Mouse (Mus musculus): ENCODE results near the gene Csnk1g1. TPM values are rescaled to one million over a fixed set of nuclear protein-coding genes. Genes with fewer than 3 reads are reported as not detected.

Csnk1g1 gene
- polyA plus RNA-seq, 1 experiment from 2014 or later: 17.7 TPM

DNA sequence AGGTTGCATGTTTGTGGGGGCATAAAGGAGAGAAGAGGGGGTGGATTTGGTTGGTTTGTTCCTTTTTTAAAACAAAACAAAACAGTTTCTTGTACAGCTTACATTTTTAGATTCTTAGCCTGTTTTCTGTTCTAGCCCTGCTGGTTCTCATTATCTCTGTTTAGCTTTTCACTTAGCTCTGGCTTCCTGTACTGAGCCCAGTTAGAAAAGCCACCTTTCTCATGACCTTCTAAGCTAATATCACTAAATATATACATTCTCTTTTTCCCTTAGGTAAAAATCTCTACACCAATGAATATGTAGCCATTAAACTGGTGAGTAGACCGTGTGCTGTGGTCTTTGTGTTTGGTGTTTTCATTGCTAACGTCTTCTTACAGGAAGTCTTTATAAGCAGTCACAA, 64.5 kb downstream of the Csnk1g1 start:
- Histone ChIP-seq H3K4me1 (ENCODE audit: control insufficient read depth, insufficient read depth, low read length) (peaks cover 9% of the 10 kb centered on the region; the same call in 1 of the 2 replicates), H3K27ac (replicated peaks; ENCODE audit: low read depth, low read length) (peak overlapping the region; percentile 41), H3K4me3 (ENCODE audit: low read depth, low read length) (no peak overlapping the region), H3K36me3 (ENCODE audit: control insufficient read depth, insufficient read depth, low read length) (no peaks in the 10 kb centered on the region), H3K27me3 (replicated peaks; ENCODE audit: control insufficient read depth, insufficient read depth, low read length) (no peaks in the 10 kb centered on the region), H3K4me2 (ENCODE audit: low read depth, low read length) (no peak overlapping the region), H3K9me3 (ENCODE audit: control insufficient read depth, low read length) (no peaks in the 10 kb centered on the region), H3K9ac (ENCODE audit: low read depth, low read length) (no peak overlapping the region)
- 21% methylated on average over 2 of the region's 2 CpGs for WGBS
- DNase-seq (ENCODE audit: low spot score) (peak; percentile 57), ATAC-seq (ENCODE audit: low read depth) (no peak)

DNA sequence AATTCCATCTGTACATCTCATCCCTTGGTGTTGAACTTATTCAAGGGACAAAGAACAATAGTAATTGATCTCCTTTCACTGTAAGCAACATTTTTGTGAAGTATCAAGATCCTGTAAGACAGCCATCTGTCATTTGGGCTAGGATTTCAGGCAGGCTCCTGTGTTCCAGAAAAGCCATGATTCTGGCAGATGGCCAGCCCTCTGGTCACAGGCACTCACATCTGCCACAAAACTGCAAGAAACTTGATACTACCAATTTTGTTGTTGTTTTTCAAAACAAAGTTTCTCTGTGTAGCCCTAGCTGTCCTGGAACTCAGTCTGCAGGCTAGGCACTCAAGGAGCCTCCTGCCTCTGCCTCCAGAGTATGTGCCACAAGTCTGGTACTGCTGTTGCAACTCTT, 67.2 kb downstream of the Csnk1g1 start:
- ATAC-seq (ENCODE audit: low read depth): peak; percentile 68; the same call in 1 of the 2 replicates
- Histone ChIP-seq H3K9ac (ENCODE audit: low read depth, low read length) (no peak overlapping the region), H3K9me3 (ENCODE audit: control insufficient read depth, low read length) (no peaks in the 10 kb centered on the region), H3K4me2 (ENCODE audit: low read depth, low read length) (no peak overlapping the region), H3K27me3 (replicated peaks; ENCODE audit: control insufficient read depth, insufficient read depth, low read length) (no peaks in the 10 kb centered on the region), H3K36me3 (ENCODE audit: control insufficient read depth, insufficient read depth, low read length) (no peaks in the 10 kb centered on the region), H3K4me1 (ENCODE audit: control insufficient read depth, insufficient read depth, low read length) (peaks cover 9% of the 10 kb centered on the region; the same call in 1 of the 2 replicates), H3K27ac (replicated peaks; ENCODE audit: low read depth, low read length) (no peak overlapping the region), H3K4me3 (ENCODE audit: low read depth, low read length) (no peak overlapping the region)
- DNase-seq (ENCODE audit: low spot score): peak; percentile 81

DNA sequence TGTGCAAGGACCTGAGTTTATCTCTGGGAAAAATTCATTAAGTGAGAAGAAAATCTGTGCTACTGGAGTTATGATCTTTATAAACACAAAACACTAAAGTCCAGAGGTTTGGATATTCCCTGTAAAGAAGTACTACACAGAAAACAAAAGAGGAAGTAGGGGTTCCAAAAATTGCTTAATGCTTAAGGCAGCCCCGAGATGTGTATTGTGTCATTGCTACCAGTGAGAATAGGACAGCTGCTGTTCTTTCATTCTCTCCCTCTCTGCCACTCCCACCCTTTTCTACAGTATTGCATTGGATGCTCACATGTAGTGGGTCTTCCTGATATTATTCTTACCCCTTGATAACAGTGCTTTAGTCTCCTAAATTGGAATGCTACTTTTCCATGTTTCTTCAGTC, 74.1 kb downstream of the Csnk1g1 start:
- no peaks in the 10 kb centered on the region for H3K4me1 ChIP-seq (ENCODE audit: control insufficient read depth, insufficient read depth, low read length)
- H3K27ac ChIP-seq (replicated peaks; ENCODE audit: low read depth, low read length): no peak overlapping the region
- H3K9ac ChIP-seq (ENCODE audit: low read depth, low read length): no peak overlapping the region
- no peak overlapping the region for H3K4me2 ChIP-seq (ENCODE audit: low read depth, low read length)
- no peak for ATAC-seq (ENCODE audit: low read depth)
- H3K4me3 ChIP-seq (ENCODE audit: low read depth, low read length): no peak overlapping the region
- WGBS: 86% methylated on average over 1 of the region's 1 CpGs
- H3K36me3 ChIP-seq (ENCODE audit: control insufficient read depth, insufficient read depth, low read length): no peaks in the 10 kb centered on the region; the same call in 1 of the 2 replicates
- no peaks in the 10 kb centered on the region for H3K27me3 ChIP-seq (replicated peaks; ENCODE audit: control insufficient read depth, insufficient read depth, low read length)
- DNase-seq (ENCODE audit: low spot score): no peak
- H3K9me3 ChIP-seq (ENCODE audit: control insufficient read depth, low read length): no peaks in the 10 kb centered on the region

GRCm38 (mm10) chr9:65987021-65987420, 78.3 kb downstream of the Csnk1g1 start:
- Histone ChIP-seq H3K27ac (replicated peaks; ENCODE audit: low read depth, low read length) (no peak overlapping the region), H3K4me3 (ENCODE audit: low read depth, low read length) (no peak overlapping the region), H3K9me3 (ENCODE audit: control insufficient read depth, low read length) (no peaks in the 10 kb centered on the region), H3K4me1 (ENCODE audit: control insufficient read depth, insufficient read depth, low read length) (no peaks in the 10 kb centered on the region), H3K4me2 (ENCODE audit: low read depth, low read length) (no peak overlapping the region), H3K9ac (ENCODE audit: low read depth, low read length) (no peak overlapping the region), H3K36me3 (ENCODE audit: control insufficient read depth, insufficient read depth, low read length) (no peaks in the 10 kb centered on the region; the same call in 1 of the 2 replicates), H3K27me3 (replicated peaks; ENCODE audit: control insufficient read depth, insufficient read depth, low read length) (no peaks in the 10 kb centered on the region)
- no peak for DNase-seq (ENCODE audit: low spot score)
- no peak for ATAC-seq (ENCODE audit: low read depth)
- WGBS: 90% methylated on average over 5 of the region's 5 CpGs

GRCm38 (mm10) chr9:65995603-65996376, 87.1 kb downstream of the Csnk1g1 start:
- Histone ChIP-seq H3K4me3 (ENCODE audit: low read depth, low read length) (no peak overlapping the region), H3K36me3 (ENCODE audit: control insufficient read depth, insufficient read depth, low read length) (0 out of 2 replicates have a peak, but pooled peaks cover 9% of the 10 kb centered on the region), H3K9me3 (ENCODE audit: control insufficient read depth, low read length) (no peaks in the 10 kb centered on the region), H3K4me2 (ENCODE audit: low read depth, low read length) (no peak overlapping the region), H3K27me3 (replicated peaks; ENCODE audit: control insufficient read depth, insufficient read depth, low read length) (no peaks in the 10 kb centered on the region), H3K27ac (replicated peaks; ENCODE audit: low read depth, low read length) (no peak overlapping the region), H3K9ac (ENCODE audit: low read depth, low read length) (no peak overlapping the region), H3K4me1 (ENCODE audit: control insufficient read depth, insufficient read depth, low read length) (no peaks in the 10 kb centered on the region)
- ATAC-seq (ENCODE audit: low read depth) (no peak), DNase-seq (ENCODE audit: low spot score) (no peak)
- WGBS: 94% methylated on average over 7 of the region's 7 CpGs

GRCm38 (mm10) chr9:65998965-65999364, 90.2 kb downstream of the Csnk1g1 start:
- Histone ChIP-seq H3K27ac (replicated peaks; ENCODE audit: low read depth, low read length) (no peak overlapping the region), H3K9ac (ENCODE audit: low read depth, low read length) (no peak overlapping the region), H3K36me3 (ENCODE audit: control insufficient read depth, insufficient read depth, low read length) (peaks cover 28% of the 10 kb centered on the region; the same call in 1 of the 2 replicates), H3K27me3 (replicated peaks; ENCODE audit: control insufficient read depth, insufficient read depth, low read length) (no peaks in the 10 kb centered on the region), H3K4me1 (ENCODE audit: control insufficient read depth, insufficient read depth, low read length) (no peaks in the 10 kb centered on the region), H3K9me3 (ENCODE audit: control insufficient read depth, low read length) (no peaks in the 10 kb centered on the region), H3K4me2 (ENCODE audit: low read depth, low read length) (no peak overlapping the region), H3K4me3 (ENCODE audit: low read depth, low read length) (no peak overlapping the region)
- ATAC-seq (ENCODE audit: low read depth) (no peak), DNase-seq (ENCODE audit: low spot score) (no peak)
- 55% methylated on average over 5 of the region's 5 CpGs for WGBS

DNA sequence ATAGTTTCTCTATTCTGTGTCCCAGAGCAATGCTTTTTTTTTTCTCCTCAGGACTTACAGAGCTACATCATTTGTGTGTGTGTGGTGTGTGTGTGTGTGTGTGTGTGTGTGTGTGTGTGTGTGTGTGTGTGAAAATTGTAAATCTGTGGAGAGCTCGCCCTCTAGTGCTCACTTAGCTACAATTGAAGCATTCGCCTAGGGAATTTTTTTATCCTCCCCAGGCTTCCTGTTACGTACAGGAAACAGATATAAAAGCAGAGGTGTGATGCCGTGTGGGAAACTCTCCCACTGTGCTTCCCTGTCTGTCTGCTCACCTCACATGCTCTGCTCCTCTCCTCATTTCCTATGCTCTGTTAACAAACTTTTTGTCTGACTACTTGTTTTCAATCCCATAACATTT, 95.7 kb downstream of the Csnk1g1 start:
- Histone ChIP-seq H3K4me1 (ENCODE audit: control insufficient read depth, insufficient read depth, low read length) (no peaks in the 10 kb centered on the region), H3K4me3 (ENCODE audit: low read depth, low read length) (no peak overlapping the region), H3K4me2 (ENCODE audit: low read depth, low read length) (peak overlapping the region; percentile 30; the same call in 1 of the 2 replicates), H3K9ac (ENCODE audit: low read depth, low read length) (no peak overlapping the region), H3K9me3 (ENCODE audit: control insufficient read depth, low read length) (no peaks in the 10 kb centered on the region), H3K36me3 (ENCODE audit: control insufficient read depth, insufficient read depth, low read length) (peaks cover 36% of the 10 kb centered on the region), H3K27me3 (replicated peaks; ENCODE audit: control insufficient read depth, insufficient read depth, low read length) (no peaks in the 10 kb centered on the region), H3K27ac (replicated peaks; ENCODE audit: low read depth, low read length) (no peak overlapping the region)
- 25% methylated on average over 4 of the region's 4 CpGs for WGBS
- peak; percentile 85 for DNase-seq (ENCODE audit: low spot score)
- no peak for ATAC-seq (ENCODE audit: low read depth)

- WGBS: 74% methylated on average over 7 of the region's 7 CpGs
- H3K4me2 ChIP-seq (ENCODE audit: low read depth, low read length): no peak overlapping the region
These were observed 99.0 kb downstream of the Csnk1g1 start for GRCm38 (mm10) chr9:66007603-66008202.

More at GRCm38 (mm10) chr9:66007603-66008202, 99.0 kb downstream of the Csnk1g1 start:
- Histone ChIP-seq H3K27ac (replicated peaks; ENCODE audit: low read depth, low read length) (no peak overlapping the region), H3K4me1 (ENCODE audit: control insufficient read depth, insufficient read depth, low read length) (no peaks in the 10 kb centered on the region), H3K9me3 (ENCODE audit: control insufficient read depth, low read length) (no peaks in the 10 kb centered on the region), H3K4me3 (ENCODE audit: low read depth, low read length) (no peak overlapping the region), H3K36me3 (ENCODE audit: control insufficient read depth, insufficient read depth, low read length) (peaks cover 33% of the 10 kb centered on the region), H3K27me3 (replicated peaks; ENCODE audit: control insufficient read depth, insufficient read depth, low read length) (no peaks in the 10 kb centered on the region), H3K9ac (ENCODE audit: low read depth, low read length) (no peak overlapping the region)
- no peak for ATAC-seq (ENCODE audit: low read depth)
- DNase-seq (ENCODE audit: low spot score): no peak

Measured in embryonic facial prominence, embryonic 14.5 days (tissue).